Mouse (Mus musculus): Measurements from ENCODE around the gene Acap3. TPM values are rescaled to one million over a fixed set of nuclear protein-coding genes. Genes with fewer than 3 reads are reported as not detected.
A peak's percentile ranks its signal among the peaks of the same experiment; 100 is the strongest.

Gene Acap3
- polyA plus RNA-seq, 1 experiment from 2014 or later: 25.1 TPM

DNA sequence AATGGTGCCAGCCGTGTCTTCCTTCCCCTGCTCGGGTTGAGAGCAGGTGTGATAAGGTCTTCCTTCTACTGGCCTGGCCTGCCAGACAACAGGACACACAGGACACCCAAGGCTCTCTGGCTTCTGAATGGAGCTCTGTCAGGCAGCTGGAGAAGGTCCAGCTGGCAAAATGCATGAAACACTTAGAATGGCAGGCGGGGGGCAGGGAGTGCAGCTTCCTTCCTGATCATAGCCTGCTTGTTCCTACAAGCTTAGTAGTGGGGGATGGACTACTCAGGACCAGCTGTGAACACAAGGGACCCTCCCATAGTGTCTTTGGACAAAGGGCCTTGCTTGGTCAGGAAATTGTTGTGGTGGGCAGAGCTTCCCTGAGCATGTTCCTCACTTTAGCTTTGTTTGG is 9.6 kb downstream of the Acap3 start:
- Histone ChIP-seq H3K9me3 (no peaks in the 10 kb centered on the region), H3K4me1 (no peaks in the 10 kb centered on the region), H3K36me3 (peaks cover 86% of the 10 kb centered on the region), H3K27ac (no peak overlapping the region), H3K9ac (no peak overlapping the region), H3K4me2 (replicated peaks) (no peak overlapping the region), H3K4me3 (no peak overlapping the region), H3K27me3 (no peaks in the 10 kb centered on the region)
- 94% methylated on average over 3 of the region's 3 CpGs for WGBS
- no peak for ATAC-seq (ENCODE audit: insufficient number of reproducible peaks, insufficient read depth, low FRiP score, low TSS enrichment)

DNA sequence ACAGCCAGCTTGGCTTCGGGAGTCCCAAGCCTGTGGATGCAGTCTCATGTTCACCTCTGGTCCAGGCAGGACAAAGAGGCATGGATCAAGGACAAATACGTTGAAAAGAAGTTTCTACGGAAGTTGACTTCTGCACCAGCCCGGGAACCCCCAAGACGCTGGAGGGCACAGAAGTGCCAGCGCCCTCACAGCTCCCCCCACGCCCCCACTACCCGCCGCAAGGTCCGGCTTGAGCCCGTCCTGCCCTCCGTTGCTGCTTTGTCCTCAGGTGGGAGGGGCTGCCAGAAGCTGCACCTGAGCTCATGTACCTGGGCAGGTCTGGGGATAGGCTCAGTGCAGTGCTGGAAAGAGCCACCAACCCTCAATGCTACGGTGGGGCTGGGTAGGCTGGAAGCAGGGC is 11.6 kb downstream of the Acap3 start:
- no peak overlapping the region for H3K4me2 ChIP-seq (replicated peaks)
- 95% methylated on average over 13 of the region's 13 CpGs for WGBS
- H3K4me3 ChIP-seq: no peak overlapping the region
- no peak for ATAC-seq (ENCODE audit: insufficient number of reproducible peaks, insufficient read depth, low FRiP score, low TSS enrichment)
- H3K9ac ChIP-seq: no peak overlapping the region
- H3K4me1 ChIP-seq: no peaks in the 10 kb centered on the region
- no peaks in the 10 kb centered on the region for H3K27me3 ChIP-seq
- H3K36me3 ChIP-seq: peaks cover 80% of the 10 kb centered on the region
- H3K9me3 ChIP-seq: no peaks in the 10 kb centered on the region
- no peak overlapping the region for H3K27ac ChIP-seq

DNA sequence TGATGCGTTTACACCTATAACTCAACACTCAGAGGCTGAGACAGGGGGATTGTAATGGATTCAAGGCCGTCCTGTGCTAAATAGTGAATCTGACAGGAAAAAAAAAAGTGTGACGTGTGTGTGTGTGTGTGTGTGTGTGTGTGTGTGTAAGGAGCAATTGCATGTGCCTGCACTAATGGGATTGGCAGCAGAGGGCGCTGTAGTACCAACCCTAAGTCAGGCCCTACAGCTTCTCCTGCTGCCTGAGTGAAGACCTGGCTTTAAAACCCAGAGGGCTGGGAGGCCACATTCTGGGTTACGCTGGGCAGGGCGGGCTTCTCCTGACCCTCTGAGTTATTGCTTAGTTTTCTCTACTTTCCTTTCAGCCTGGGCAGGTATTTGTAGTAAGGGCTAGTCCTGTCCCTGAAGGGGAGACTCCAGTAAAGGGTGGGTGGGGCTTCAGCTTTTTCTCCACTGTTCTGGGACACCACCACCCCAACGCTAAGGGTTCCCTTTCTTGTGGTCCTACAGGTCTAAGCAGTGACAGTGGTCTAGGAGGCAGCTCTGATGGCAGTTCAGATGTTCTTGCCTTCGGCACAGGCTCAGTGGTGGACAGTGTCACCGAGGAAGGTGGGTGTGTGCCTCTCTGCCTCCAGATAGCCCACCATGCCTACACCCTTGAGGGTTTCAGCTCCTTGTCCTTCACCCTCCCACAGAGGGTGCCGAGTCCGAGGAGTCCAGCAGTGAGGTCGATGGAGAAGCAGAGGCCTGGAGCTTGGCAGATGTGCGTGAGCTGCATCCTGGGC is 12.9 kb downstream of the Acap3 start:
- no peak overlapping the region for H3K9ac ChIP-seq
- peaks cover 68% of the 10 kb centered on the region for H3K36me3 ChIP-seq
- no peaks in the 10 kb centered on the region for H3K9me3 ChIP-seq
- no peaks in the 10 kb centered on the region for H3K27me3 ChIP-seq
- H3K4me2 ChIP-seq (replicated peaks): no peak overlapping the region
- H3K4me3 ChIP-seq: 0 out of 2 replicates have a peak overlapping the region, but pooled peaks have one; percentile 0
- 94% methylated on average over 13 of the region's 13 CpGs for WGBS
- no peak for ATAC-seq (ENCODE audit: insufficient number of reproducible peaks, insufficient read depth, low FRiP score, low TSS enrichment)
- H3K4me1 ChIP-seq: no peaks in the 10 kb centered on the region
- no peak overlapping the region for H3K27ac ChIP-seq

DNA sequence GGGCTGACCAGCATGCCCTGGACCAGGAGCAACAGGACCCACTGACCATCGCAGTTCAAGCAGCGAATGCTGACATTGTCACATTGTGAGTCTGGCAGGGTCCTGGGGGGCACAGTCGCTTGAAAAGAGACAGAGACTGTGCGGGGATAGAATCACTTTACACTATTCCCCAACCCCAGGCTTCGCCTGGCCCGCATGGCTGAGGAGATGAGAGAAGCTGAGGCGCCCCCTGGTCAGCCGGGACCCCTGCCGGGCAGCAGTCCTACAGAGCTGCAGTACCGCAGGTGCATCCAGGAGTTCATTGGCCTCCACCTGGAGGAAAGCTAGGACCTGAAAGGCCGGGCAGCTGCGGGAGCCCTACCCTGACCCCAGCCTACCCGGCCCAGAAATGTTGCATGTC is 14.0 kb downstream of the Acap3 start:
- Histone ChIP-seq H3K9me3 (no peaks in the 10 kb centered on the region), H3K4me2 (replicated peaks) (no peak overlapping the region), H3K27ac (no peak overlapping the region), H3K4me3 (no peak overlapping the region), H3K27me3 (no peaks in the 10 kb centered on the region), H3K9ac (no peak overlapping the region), H3K36me3 (peaks cover 57% of the 10 kb centered on the region), H3K4me1 (no peaks in the 10 kb centered on the region)
- WGBS: 87% methylated on average over 13 of the region's 13 CpGs
- ATAC-seq (ENCODE audit: insufficient number of reproducible peaks, insufficient read depth, low FRiP score, low TSS enrichment): no peak

DNA sequence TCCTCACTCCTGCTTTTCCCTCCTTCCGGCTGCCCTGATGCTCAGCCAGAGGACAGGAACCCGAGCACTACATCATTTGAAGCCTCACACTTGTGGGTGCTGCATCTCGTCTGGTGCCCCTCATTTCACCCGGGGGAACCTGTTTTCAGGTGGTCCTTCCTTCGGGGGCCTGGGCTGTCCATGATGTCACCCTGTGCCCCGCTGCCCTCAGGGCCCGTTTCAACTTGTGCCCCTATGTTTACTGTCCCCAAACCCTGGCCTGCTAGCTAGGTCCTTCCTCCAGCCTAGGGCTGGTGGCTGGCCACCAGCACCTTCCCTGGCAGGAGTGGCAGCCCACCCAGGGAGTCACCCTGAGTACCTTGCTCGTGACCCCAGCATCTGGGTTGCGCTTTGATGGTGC is 14.5 kb downstream of the Acap3 start:
- no peaks in the 10 kb centered on the region for H3K27me3 ChIP-seq
- no peak overlapping the region for H3K9ac ChIP-seq
- no peaks in the 10 kb centered on the region for H3K9me3 ChIP-seq
- H3K4me3 ChIP-seq: no peak overlapping the region
- peaks cover 52% of the 10 kb centered on the region for H3K36me3 ChIP-seq
- ATAC-seq (ENCODE audit: insufficient number of reproducible peaks, insufficient read depth, low FRiP score, low TSS enrichment): no peak
- WGBS: 78% methylated on average over 9 of the region's 9 CpGs
- H3K4me1 ChIP-seq: no peaks in the 10 kb centered on the region
- no peak overlapping the region for H3K4me2 ChIP-seq (replicated peaks)
- no peak overlapping the region for H3K27ac ChIP-seq

DNA sequence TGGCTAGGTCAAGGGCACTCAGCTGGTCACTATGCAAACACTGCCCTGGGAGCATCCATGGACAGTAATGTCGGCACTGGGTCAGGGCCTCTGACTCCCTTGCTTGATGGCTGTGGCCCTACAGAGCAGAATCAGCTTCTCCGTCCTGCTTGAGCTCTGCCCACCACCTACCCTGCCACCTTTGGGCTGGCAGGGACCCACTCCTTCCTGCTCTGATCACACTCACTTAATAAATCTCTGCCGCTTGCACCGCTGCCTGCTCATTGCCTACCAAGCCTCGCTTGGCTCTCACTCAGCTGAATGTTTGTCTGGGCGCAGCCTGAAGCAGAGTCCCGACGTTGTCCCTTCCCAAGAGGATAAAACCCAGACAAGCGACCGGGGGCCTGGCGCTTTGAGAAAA is 15.4 kb downstream of the Acap3 start:
- 84% methylated on average over 11 of the region's 11 CpGs for WGBS

DNA sequence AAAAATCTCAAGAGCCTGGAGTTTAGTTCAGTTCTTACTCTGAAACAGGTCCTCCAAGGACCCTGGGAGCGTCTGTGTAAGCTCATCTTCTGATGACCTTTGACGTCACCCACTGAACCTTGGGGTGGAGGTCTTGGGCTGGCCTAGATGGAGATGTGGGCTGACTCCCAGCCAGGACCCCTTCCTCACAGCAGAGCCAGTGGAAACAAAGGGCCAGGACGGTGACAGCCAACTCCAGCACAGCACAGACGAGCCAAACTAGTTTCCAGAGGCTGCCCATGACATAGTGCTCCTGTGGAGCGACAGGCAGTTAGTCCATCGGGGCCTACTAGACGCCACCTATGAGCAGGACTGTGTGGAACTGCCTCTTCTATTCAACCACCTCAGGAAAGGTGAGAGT is 16.7 kb downstream of the Acap3 start:
- H3K27me3 ChIP-seq: no peaks in the 10 kb centered on the region
- ATAC-seq (ENCODE audit: insufficient number of reproducible peaks, insufficient read depth, low FRiP score, low TSS enrichment): no peak
- no peak overlapping the region for H3K4me3 ChIP-seq
- no peak overlapping the region for H3K9ac ChIP-seq
- H3K9me3 ChIP-seq: no peaks in the 10 kb centered on the region
- no peak overlapping the region for H3K27ac ChIP-seq
- H3K4me2 ChIP-seq (replicated peaks): no peak overlapping the region
- no peaks in the 10 kb centered on the region for H3K4me1 ChIP-seq
- WGBS: 74% methylated on average over 7 of the region's 7 CpGs
- H3K36me3 ChIP-seq: peaks cover 31% of the 10 kb centered on the region

More for the DNA sequence above, 15.4 kb downstream of the Acap3 start:
- no peak overlapping the region for H3K4me2 ChIP-seq (replicated peaks)
- H3K9me3 ChIP-seq: no peaks in the 10 kb centered on the region
- no peak overlapping the region for H3K4me3 ChIP-seq
- no peaks in the 10 kb centered on the region for H3K27me3 ChIP-seq
- ATAC-seq (ENCODE audit: insufficient number of reproducible peaks, insufficient read depth, low FRiP score, low TSS enrichment): no peak
- H3K36me3 ChIP-seq: peaks cover 44% of the 10 kb centered on the region
- H3K9ac ChIP-seq: no peak overlapping the region
- H3K4me1 ChIP-seq: no peaks in the 10 kb centered on the region
- no peak overlapping the region for H3K27ac ChIP-seq

DNA sequence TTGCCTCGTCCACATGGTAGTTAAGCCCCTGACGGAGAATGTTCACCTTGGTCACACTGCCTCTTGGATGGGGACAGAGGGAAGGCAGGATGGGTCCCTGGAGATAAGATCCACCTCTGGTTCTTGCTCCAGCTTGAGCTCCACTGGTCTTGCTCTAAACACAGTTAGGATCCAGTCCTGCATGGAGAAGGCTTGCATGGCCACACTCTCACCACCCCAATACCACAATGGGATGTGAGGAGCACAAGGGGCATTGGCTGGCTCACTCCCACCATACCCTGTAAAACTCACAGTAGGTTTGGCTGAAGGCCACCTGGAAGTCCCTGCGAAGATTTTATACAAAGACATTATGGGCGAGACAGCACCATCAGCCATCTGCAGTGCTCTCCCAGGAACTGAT is 17.1 kb downstream of the Acap3 start:
- Histone ChIP-seq H3K27me3 (no peaks in the 10 kb centered on the region), H3K4me2 (replicated peaks) (no peak overlapping the region), H3K9me3 (no peaks in the 10 kb centered on the region), H3K4me1 (no peaks in the 10 kb centered on the region), H3K27ac (no peak overlapping the region), H3K36me3 (peaks cover 26% of the 10 kb centered on the region), H3K9ac (no peak overlapping the region), H3K4me3 (no peak overlapping the region)
- ATAC-seq (ENCODE audit: insufficient number of reproducible peaks, insufficient read depth, low FRiP score, low TSS enrichment): no peak
- 92% methylated on average over 4 of the region's 4 CpGs for WGBS

DNA sequence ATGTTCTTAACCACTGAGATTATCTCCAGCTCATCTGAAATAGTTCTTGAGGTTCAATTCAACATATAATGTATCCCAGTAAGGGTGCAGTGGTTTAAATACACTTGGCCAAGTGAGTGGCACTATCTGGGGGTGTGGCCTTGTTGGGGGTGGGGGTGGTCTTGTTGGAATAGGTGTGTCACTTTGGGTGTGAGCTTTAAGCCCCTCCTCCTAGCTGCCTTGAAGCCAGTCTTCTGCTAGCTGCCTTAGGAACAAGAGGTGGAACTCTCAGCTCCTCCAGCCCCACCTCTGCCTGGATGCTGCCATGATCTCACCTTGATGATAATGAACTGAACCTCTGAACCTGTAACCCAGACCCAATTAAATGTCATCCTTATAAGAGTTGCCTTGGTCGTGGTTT is 40.4 kb downstream of the Acap3 start:
- no peak overlapping the region for H3K4me2 ChIP-seq (replicated peaks)
- 63% methylated on average over 1 of the region's 1 CpGs for WGBS
- H3K4me3 ChIP-seq: no peak overlapping the region
- no peak overlapping the region for H3K9ac ChIP-seq
- no peaks in the 10 kb centered on the region for H3K4me1 ChIP-seq
- ATAC-seq (ENCODE audit: insufficient number of reproducible peaks, insufficient read depth, low FRiP score, low TSS enrichment): no peak
- H3K9me3 ChIP-seq: no peaks in the 10 kb centered on the region
- no peaks in the 10 kb centered on the region for H3K36me3 ChIP-seq
- H3K27ac ChIP-seq: no peak overlapping the region
- H3K27me3 ChIP-seq: no peaks in the 10 kb centered on the region

DNA sequence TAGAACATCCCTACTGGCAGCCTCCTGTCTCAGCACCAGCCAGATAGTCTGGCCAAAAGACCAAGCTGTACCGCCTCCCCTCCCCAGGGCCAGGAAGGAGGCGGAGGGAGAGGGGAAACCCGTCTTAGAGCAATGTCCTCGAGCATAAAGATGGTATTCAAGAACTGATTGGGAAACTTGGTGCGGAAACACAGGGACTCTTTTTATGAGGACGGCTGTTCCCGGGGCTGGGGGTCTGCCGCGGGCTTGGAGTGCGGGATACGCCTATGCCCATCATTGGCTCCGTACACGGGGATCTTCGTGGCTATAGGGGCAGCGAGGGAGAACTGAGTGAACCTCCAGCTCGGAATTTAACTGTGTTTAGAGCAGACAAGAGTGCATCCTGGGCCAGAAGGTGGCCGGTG is 51.4 kb downstream of the Acap3 start:
- Histone ChIP-seq H3K4me1 (peaks cover 16% of the 10 kb centered on the region), H3K9ac (peak overlapping the region; percentile 94), H3K27me3 (no peaks in the 10 kb centered on the region), H3K9me3 (no peaks in the 10 kb centered on the region), H3K4me2 (replicated peaks) (peak overlapping the region; percentile 83), H3K36me3 (peaks cover 4% of the 10 kb centered on the region; the same call in 1 of the 2 replicates), H3K4me3 (peak overlapping the region; percentile 99), H3K27ac (peak overlapping the region; percentile 71)
- ATAC-seq (ENCODE audit: insufficient number of reproducible peaks, insufficient read depth, low FRiP score, low TSS enrichment): peak; percentile 13; the same call in 1 of the 2 replicates
- under 1% methylated on average over 17 of the region's 17 CpGs for WGBS

DNA sequence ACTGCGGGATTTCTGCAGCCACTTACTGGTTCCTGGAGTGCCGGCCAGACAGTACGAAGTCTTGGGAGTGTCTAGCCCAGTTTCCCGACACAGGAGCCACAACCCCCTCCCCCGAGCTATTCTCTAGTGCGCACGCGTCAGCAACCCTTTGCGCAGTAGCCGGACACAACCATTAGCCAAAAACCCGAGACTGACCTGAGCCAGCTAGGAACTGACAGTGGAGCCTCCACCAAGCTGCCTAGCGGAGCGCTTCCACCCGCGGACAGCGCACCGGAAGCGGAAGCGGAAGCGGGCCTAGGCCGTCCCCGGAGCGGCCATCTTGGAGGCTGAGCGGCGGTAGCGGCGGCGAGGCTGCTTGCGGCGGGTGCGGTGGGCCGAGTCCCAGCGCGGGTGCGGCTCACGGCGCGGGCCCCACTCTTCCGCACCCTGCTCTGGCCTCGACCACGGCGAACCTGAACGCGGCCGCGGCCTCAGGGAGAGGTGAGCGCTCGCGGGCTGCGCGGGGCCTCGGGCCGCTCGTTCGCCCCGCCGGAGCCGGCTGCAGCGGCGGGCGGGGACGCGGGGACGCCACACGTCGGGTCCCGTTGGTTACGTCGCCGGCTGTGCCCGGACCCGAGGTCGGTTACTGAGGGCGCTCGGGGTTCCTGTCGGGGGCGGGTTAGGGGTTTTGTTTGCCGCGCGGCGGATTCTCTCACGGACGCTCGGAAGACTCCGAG is 52.1 kb downstream of the Acap3 start, which contains the start of gene Ube2j2:
TSS of gene Ube2j2 (plus strand) at position 298 of the 716 bp plus-strand sequence.
- H3K9me3 ChIP-seq: no peaks in the 10 kb centered on the region
- peak within 1 kb of the TSS; percentile 83 for H3K4me2 ChIP-seq (replicated peaks)
- H3K4me1 ChIP-seq: peaks cover 16% of the 10 kb centered on the region
- peak within 1 kb of the TSS; percentile 71 for H3K27ac ChIP-seq
- WGBS: under 1% methylated on average over 84 of the region's 85 CpGs
- peak within 1 kb of the TSS; percentile 94 for H3K9ac ChIP-seq
- peak; percentile 98 for ATAC-seq (ENCODE audit: insufficient number of reproducible peaks, insufficient read depth, low FRiP score, low TSS enrichment)
- H3K4me3 ChIP-seq: peak within 1 kb of the TSS; percentile 99
- H3K27me3 ChIP-seq: no peaks in the 10 kb centered on the region
- peaks cover 9% of the 10 kb centered on the region; the same call in 1 of the 2 replicates for H3K36me3 ChIP-seq

DNA sequence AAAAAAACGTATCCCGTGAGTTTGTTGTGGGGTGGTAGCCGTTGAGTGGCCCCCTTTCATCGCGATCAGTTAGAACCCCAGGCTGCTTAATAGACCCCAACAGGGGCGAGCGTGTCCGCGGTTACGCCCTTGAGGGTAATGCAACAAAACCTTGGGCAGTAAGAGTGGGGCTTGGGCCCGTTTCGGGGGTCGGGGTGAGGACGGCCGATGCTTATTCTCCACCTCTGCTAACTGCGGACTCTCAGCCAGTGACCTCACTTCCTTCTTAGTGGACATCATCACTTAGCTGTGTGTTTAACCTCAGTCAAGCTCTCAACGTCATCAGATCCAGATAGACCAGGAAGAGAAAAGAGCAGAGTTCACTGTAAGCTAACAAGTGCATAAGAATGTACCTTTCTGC is 52.6 kb downstream of the Acap3 start:
- H3K36me3 ChIP-seq: peaks cover 14% of the 10 kb centered on the region; the same call in 1 of the 2 replicates
- peaks cover 16% of the 10 kb centered on the region for H3K4me1 ChIP-seq
- peak overlapping the region; percentile 71; the same call in 1 of the 2 replicates for H3K27ac ChIP-seq
- H3K9me3 ChIP-seq: no peaks in the 10 kb centered on the region
- no peaks in the 10 kb centered on the region for H3K27me3 ChIP-seq
- peak overlapping the region; percentile 94 for H3K9ac ChIP-seq
- H3K4me3 ChIP-seq: peak overlapping the region; percentile 99
- under 1% methylated on average over 17 of the region's 17 CpGs for WGBS
- H3K4me2 ChIP-seq (replicated peaks): peak overlapping the region; percentile 83
- ATAC-seq (ENCODE audit: insufficient number of reproducible peaks, insufficient read depth, low FRiP score, low TSS enrichment): no peak
